Mouse (Mus musculus): ENCODE data around the gene Sik2.

GRCm38 (mm10) chr9:50965392-50965791 is 43.5 kb downstream of the Sik2 start:
- TF ChIP-seq CTCF (IDR thresholded peaks at IDR 0.05; ENCODE audit: control insufficient read depth, insufficient read depth, insufficient read length) (no peak), MYOD1 (IDR thresholded peaks at IDR 0.05; ENCODE audit: control insufficient read depth, insufficient read length, low read depth) (no peak), FOSL1 (IDR thresholded peaks at IDR 0.05; ENCODE audit: insufficient read depth, low read length, poor library complexity, severe bottlenecking) (no peak), MAX (IDR thresholded peaks at IDR 0.05) (no peak), USF1 (IDR thresholded peaks at IDR 0.05; ENCODE audit: low read depth) (no peak), CEBPB (IDR thresholded peaks at IDR 0.05; ENCODE audit: low read depth) (no peak), MYOG (IDR thresholded peaks at IDR 0.05; ENCODE audit: control insufficient read depth, extremely low read depth, insufficient read length) (no peak)

Measured in C2C12 (cell line).